9 mouse cellular contexts compared by ENCODE assay signal in the genomic region with DNA sequence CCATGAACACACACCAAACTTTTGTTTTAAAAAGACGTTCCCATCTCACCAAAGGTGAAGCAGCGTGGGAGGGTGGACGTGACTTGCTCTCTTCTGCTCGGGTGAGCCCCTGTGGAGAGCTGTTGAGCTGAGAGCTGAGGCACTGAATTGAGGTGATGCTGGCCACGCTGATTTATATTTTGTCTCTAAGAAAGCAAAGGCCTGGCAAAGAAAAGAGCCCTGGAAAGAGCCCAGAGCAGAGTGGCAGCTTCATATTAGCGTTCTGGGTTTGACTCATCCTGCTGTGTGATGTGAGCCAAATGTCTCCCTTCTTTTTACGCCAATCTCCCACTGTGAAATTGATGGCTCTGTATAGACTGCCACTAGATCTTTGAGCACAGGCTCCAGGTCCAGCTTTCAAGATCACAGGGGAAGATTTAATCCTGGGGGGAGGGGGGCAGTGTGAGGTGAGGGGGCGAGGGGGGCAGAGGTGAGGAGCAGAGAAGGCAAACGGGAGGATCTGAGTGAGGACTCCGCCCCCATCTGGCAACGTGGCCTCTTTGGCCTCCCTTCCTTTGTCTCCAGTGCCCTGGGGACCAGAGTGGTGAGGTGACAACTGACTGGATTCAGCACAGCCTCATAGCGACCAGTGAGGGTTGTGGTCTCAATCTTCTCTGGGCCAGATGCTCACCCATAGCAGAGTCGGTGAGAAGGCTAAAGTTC. TPM values are rescaled to one million over a fixed set of nuclear protein-coding genes. Genes with fewer than 3 reads are reported as not detected.
A peak's percentile ranks its signal among the peaks of the same experiment; 100 is the strongest.
DNase-seq lines count a peak whose midpoint lies in the region; ATAC-seq and TF ChIP-seq lines count a peak whose summit lies in the region.
"Had no signal": no experiment of that assay in that cellular context is flagged by ENCODE, and none has a peak within 500 bp of the region (broad histone marks: within the 10 kb centered on the region; RNA-seq: fewer than 3 reads in every experiment).

No protein-coding gene starts in this region.

- no peak overlapping the region for H3K4me2 ChIP-seq in kidney, embryonic 14.5 days (replicated peaks; ENCODE audit: low read depth, low read length)
- H3K4me2 ChIP-seq in embryonic facial prominence, embryonic 11.5 days (ENCODE audit: low read depth, low read length): no peak overlapping the region
- peak overlapping the region; percentile 31 for H3K4me2 ChIP-seq in neural tube, embryonic 15.5 days

- H3K9me3 ChIP-seq in kidney, embryonic 14.5 days (ENCODE audit: control insufficient read depth, low read length): no peaks in the 10 kb centered on the region
- no peaks in the 10 kb centered on the region for H3K9me3 ChIP-seq in embryonic facial prominence, embryonic 11.5 days (replicated peaks; ENCODE audit: control insufficient read depth, low read length)
- no peaks in the 10 kb centered on the region for H3K9me3 ChIP-seq in neural tube, embryonic 15.5 days (replicated peaks)

- ATAC-seq in kidney, embryonic 14.5 days (ENCODE audit: low FRiP score, low TSS enrichment): peak; percentile 55; the same call in 1 of the 2 replicates
- peak; percentile 88 for ATAC-seq in embryonic facial prominence, embryonic 11.5 days (replicated peaks; ENCODE audit: insufficient number of reproducible peaks, low FRiP score, low TSS enrichment, low read depth)
- peak; percentile 3; the same call in 1 of the 2 replicates for ATAC-seq in neural tube, embryonic 15.5 days (ENCODE audit: low FRiP score)
- no peak for ATAC-seq in erythroblast, adult 5-6 weeks (replicated peaks; ENCODE audit: low FRiP score, poor library complexity, severe bottlenecking)

- no peak for TF ChIP-seq CTCF in kidney, adult 2 months (conservative IDR thresholded peaks at IDR 0.05; ENCODE audit: insufficient read depth, insufficient read length, low read depth, low read length)

- 22% methylated on average over 13 of the region's 13 CpGs for WGBS in kidney, embryonic 14.5 days
- WGBS in embryonic facial prominence, embryonic 11.5 days: 25% methylated on average over 13 of the region's 13 CpGs
- 9% methylated on average over 13 of the region's 13 CpGs for WGBS in neural tube, embryonic 15.5 days
- WGBS in kidney, adult 2 months: 49% methylated on average over 13 of the region's 13 CpGs

- DNase-seq in kidney, adult 9 months: no peak
- peak; percentile 73 for DNase-seq in Muller cell, postnatal 12 days (ENCODE audit: inconsistent ontology term)
- DNase-seq in embryonic facial prominence, embryonic 11.5 days (ENCODE audit: low spot score): no peak
- DNase-seq in layer of hippocampus, adult 9-11 months: peak; percentile 58
- DNase-seq in kidney, adult 2 months: no peak

- no peaks in the 10 kb centered on the region for H3K36me3 ChIP-seq in kidney, embryonic 14.5 days (ENCODE audit: control insufficient read depth, insufficient read depth, low read length)
- no peaks in the 10 kb centered on the region for H3K36me3 ChIP-seq in embryonic facial prominence, embryonic 11.5 days (replicated peaks; ENCODE audit: control insufficient read depth, insufficient read depth, low read depth, low read length)
- H3K36me3 ChIP-seq in neural tube, embryonic 15.5 days: peaks cover 25% of the 10 kb centered on the region
- H3K36me3 ChIP-seq in kidney, adult 2 months (ENCODE audit: control insufficient read depth, insufficient read depth, low read length): no peaks in the 10 kb centered on the region

- no peak overlapping the region for H3K27ac ChIP-seq in kidney, embryonic 14.5 days (ENCODE audit: low read depth, low read length)
- H3K27ac ChIP-seq in embryonic facial prominence, embryonic 11.5 days (replicated peaks; ENCODE audit: low read depth, low read length): no peak overlapping the region
- H3K27ac ChIP-seq in neural tube, embryonic 15.5 days (replicated peaks): peak overlapping the region; percentile 49
- H3K27ac ChIP-seq in kidney, adult 2 months (ENCODE audit: insufficient read depth, low read depth, low read length): no peak overlapping the region

- no peak overlapping the region for H3K9ac ChIP-seq in kidney, embryonic 14.5 days (ENCODE audit: low read depth, low read length)
- H3K9ac ChIP-seq in embryonic facial prominence, embryonic 11.5 days (replicated peaks; ENCODE audit: low read length): no peak overlapping the region
- 0 out of 2 replicates have a peak overlapping the region, but pooled peaks have one; percentile 6 for H3K9ac ChIP-seq in neural tube, embryonic 15.5 days (replicated peaks)

- no peak for TF ChIP-seq POLR2A in kidney, adult 2 months (IDR thresholded peaks at IDR 0.05; ENCODE audit: low read depth, low read length)

- peaks cover 10% of the 10 kb centered on the region; the same call in 1 of the 2 replicates for H3K4me1 ChIP-seq in kidney, embryonic 14.5 days (ENCODE audit: control insufficient read depth, insufficient read depth, low read length)
- no peaks in the 10 kb centered on the region for H3K4me1 ChIP-seq in embryonic facial prominence, embryonic 11.5 days (ENCODE audit: control insufficient read depth, insufficient read depth, low read length)
- H3K4me1 ChIP-seq in neural tube, embryonic 15.5 days: peaks cover 55% of the 10 kb centered on the region
- H3K4me1 ChIP-seq in kidney, adult 2 months (ENCODE audit: control insufficient read depth, insufficient read depth, low read length): no peaks in the 10 kb centered on the region

- no peak overlapping the region for H3K4me3 ChIP-seq in kidney, embryonic 14.5 days (ENCODE audit: low read length)
- no peak overlapping the region for H3K4me3 ChIP-seq in embryonic facial prominence, embryonic 11.5 days (ENCODE audit: low read depth, low read length)
- H3K4me3 ChIP-seq in neural tube, embryonic 15.5 days (replicated peaks): no peak overlapping the region
- no peak overlapping the region for H3K4me3 ChIP-seq in kidney, adult 2 months (ENCODE audit: insufficient read depth, low read depth, low read length)

- no peaks in the 10 kb centered on the region for H3K27me3 ChIP-seq in kidney, embryonic 14.5 days (ENCODE audit: control insufficient read depth, insufficient read depth, low read length)
- no peaks in the 10 kb centered on the region for H3K27me3 ChIP-seq in embryonic facial prominence, embryonic 11.5 days (ENCODE audit: control insufficient read depth, insufficient read depth, low read length)
- H3K27me3 ChIP-seq in neural tube, embryonic 15.5 days (replicated peaks): no peaks in the 10 kb centered on the region
- H3K27me3 ChIP-seq in kidney, adult 2 months (replicated peaks; ENCODE audit: control insufficient read depth, insufficient read depth, low read length): no peaks in the 10 kb centered on the region

RNA-seq across cellular contexts. Expression of a gene that starts 9.8 kb away (rescaled TPM):
- polyA plus RNA-seq in kidney, embryonic 14.5 days (2014; fragmentation: Nextera tagmentation; extraction: Ambion mirVana): 0.87 and 1.6 TPM in 2 replicates
- polyA plus RNA-seq in embryonic facial prominence, embryonic 11.5 days (2014; fragmentation: Nextera tagmentation; extraction: Ambion mirVana): 8.0 and 9.8 TPM in 2 replicates
- polyA plus RNA-seq in neural tube, embryonic 15.5 days (2015; fragmentation: Nextera tagmentation; extraction: Ambion mirVana): 394 and 482 TPM in 2 replicates
- total RNA-seq in erythroblast, adult 5-6 weeks (2015; ENCODE audit: low replicate concordance): not detected in 2 replicates
- not detected in 2 replicates for total RNA-seq in erythroblast, adult 5-6 weeks (2017; ENCODE audit: low replicate concordance)
- polyA plus RNA-seq in kidney, adult 2 months (2012; rRNA removed): 2.9 and 4.0 TPM in 2 replicates

RNA-seq across cellular contexts. Expression of a gene that starts 44.7 kb away (rescaled TPM):
- polyA plus RNA-seq in kidney, embryonic 14.5 days (2014; fragmentation: Nextera tagmentation; extraction: Ambion mirVana): 0.27 TPM in 1 of 2 replicates, not detected in the other
- 0.17 TPM in 1 of 2 replicates, not detected in the other for polyA plus RNA-seq in embryonic facial prominence, embryonic 11.5 days (2014; fragmentation: Nextera tagmentation; extraction: Ambion mirVana)
- 0.22 and 0.29 TPM in 2 replicates for polyA plus RNA-seq in neural tube, embryonic 15.5 days (2015; fragmentation: Nextera tagmentation; extraction: Ambion mirVana)
- not detected in 2 replicates for total RNA-seq in erythroblast, adult 5-6 weeks (2015; ENCODE audit: low replicate concordance)
- not detected in 2 replicates for total RNA-seq in erythroblast, adult 5-6 weeks (2017; ENCODE audit: low replicate concordance)
- not detected in 2 replicates for polyA plus RNA-seq in kidney, adult 2 months (2012; rRNA removed)
- polyA plus RNA-seq: heart, embryonic 14.5 days had no signal

Comparison
In these comparisons a context has a peak if more than half of its experiments do, and no peak if none do; other contexts are left out.
1. DNase-seq: peak in Muller cell, postnatal 12 days (single experiment) and layer of hippocampus, adult 9-11 months (single experiment); none in kidney, adult 9 months (single experiment), embryonic facial prominence, embryonic 11.5 days (single experiment) and kidney, adult 2 months (single experiment).
2. RNA of a gene that starts 9.8 kb away (polyA plus RNA-seq): 394 to 482 TPM in neural tube, embryonic 15.5 days; 8.0 to 9.8 TPM in embryonic facial prominence, embryonic 11.5 days, 2.9 to 4.0 TPM in kidney, adult 2 months and 0.87 to 1.6 TPM in kidney, embryonic 14.5 days; every median in the first group is over 10 times any median in the second.